Mouse (Mus musculus) liver, embryonic 12.5 days (tissue): ENCODE measurements around the gene B230104I21Rik. TPM values are rescaled to one million over a fixed set of nuclear protein-coding genes. Genes with fewer than 3 reads are reported as not detected.

Source experiments
- ATAC-seq: fragments of 200-750 bp; cut with Nextera tagmentation; 2 replicates; pipeline ENCODE4 v1.8.0; 2017; ENCODE audit warnings: moderate number of reproducible peaks, mild to moderate bottlenecking, moderate library complexity
- H3K27ac ChIP-seq: fragments of 300-500 bp; sonication (generic); 2 replicates; pipeline ENCODE4 v1.5.1; 2016; ENCODE audit warnings: mild to moderate bottlenecking
- H3K27me3 ChIP-seq: fragments of 300-500 bp; sonication (generic); replicated peaks from 2 replicates; pipeline ENCODE4 v1.6.1; 2016; ENCODE audit warnings: mild to moderate bottlenecking, moderate library complexity
- H3K36me3 ChIP-seq: fragments of 300-500 bp; sonication (generic); 2 replicates; pipeline ENCODE4 v1.6.1; 2016; ENCODE audit warnings: mild to moderate bottlenecking, moderate library complexity
- H3K4me1 ChIP-seq: fragments of 300-500 bp; sonication (generic); 2 replicates; pipeline ENCODE4 v1.6.1; 2016
- H3K4me2 ChIP-seq: fragments of 300-500 bp; sonication (generic); 2 replicates; pipeline ENCODE4 v1.6.1; 2016; ENCODE audit warnings: mild to moderate bottlenecking, moderate library complexity
- H3K4me3 ChIP-seq: fragments of 300-500 bp; sonication (generic); 2 replicates; pipeline ENCODE4 v1.5.1; 2016; ENCODE audit warnings: mild to moderate bottlenecking, moderate library complexity
- H3K9ac ChIP-seq: fragments of 300-500 bp; sonication (generic); 2 replicates; pipeline ENCODE4 v1.6.1; 2016; ENCODE audit warnings: mild to moderate bottlenecking, moderate library complexity
- H3K9me3 ChIP-seq: fragments of 300-500 bp; sonication (generic); replicated peaks from 2 replicates; pipeline ENCODE4 v1.6.1; 2016; ENCODE audit warnings: mild to moderate bottlenecking, moderate library complexity
- WGBS: fragments of 180-500 bp; shearing (Covaris S2); methylation state at CpG from one replicate; pipeline ENCODE4 v1.1.7; 2016; ENCODE audit not compliant: insufficient replicate concordance; 5-methylcytosine and 5-hydroxymethylcytosine counted together
- polyA plus RNA-seq: library from polyadenylated mRNA; unstranded; fragments of >200 nt; fragmentation: Nextera tagmentation; extraction: Ambion mirVana; gene quantifications from 2 replicates; pipeline ENCODE4 v1.2.1, GENCODE M21; 2016

Gene B230104I21Rik
- polyA plus RNA-seq, 1 experiment from 2014 or later = not detected

DNA sequence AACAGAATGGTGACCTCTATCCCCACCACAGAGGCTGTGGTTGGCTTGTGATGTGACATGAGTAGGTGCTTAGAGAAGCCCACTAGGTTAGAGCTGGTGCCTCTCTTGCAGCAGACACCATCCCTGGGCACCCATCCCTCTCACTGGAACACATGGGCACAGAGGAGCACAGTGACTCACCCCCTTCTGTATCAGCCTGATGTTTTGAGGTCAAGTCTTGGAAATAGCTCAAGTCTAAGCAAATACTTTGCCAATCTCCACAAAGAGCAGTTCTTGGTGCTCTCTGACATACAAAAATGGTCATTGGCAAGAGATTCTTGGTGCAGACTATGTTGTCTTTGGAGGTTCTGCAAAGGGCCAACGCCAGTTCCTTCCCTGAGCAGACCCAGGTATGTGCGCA lies 42.9 kb downstream of the B230104I21Rik start:
- 68% methylated on average over 2 of the region's 2 CpGs for WGBS
- no peak overlapping the region for H3K4me2 ChIP-seq
- 0 out of 2 replicates have a peak, but pooled peaks cover 4% of the 10 kb centered on the region for H3K4me1 ChIP-seq
- H3K36me3 ChIP-seq = no peaks in the 10 kb centered on the region
- no peak overlapping the region for H3K27ac ChIP-seq
- no peaks in the 10 kb centered on the region for H3K9me3 ChIP-seq
- H3K4me3 ChIP-seq = no peak overlapping the region
- no peaks in the 10 kb centered on the region for H3K27me3 ChIP-seq
- no peak overlapping the region for H3K9ac ChIP-seq
- ATAC-seq = no peak

DNA sequence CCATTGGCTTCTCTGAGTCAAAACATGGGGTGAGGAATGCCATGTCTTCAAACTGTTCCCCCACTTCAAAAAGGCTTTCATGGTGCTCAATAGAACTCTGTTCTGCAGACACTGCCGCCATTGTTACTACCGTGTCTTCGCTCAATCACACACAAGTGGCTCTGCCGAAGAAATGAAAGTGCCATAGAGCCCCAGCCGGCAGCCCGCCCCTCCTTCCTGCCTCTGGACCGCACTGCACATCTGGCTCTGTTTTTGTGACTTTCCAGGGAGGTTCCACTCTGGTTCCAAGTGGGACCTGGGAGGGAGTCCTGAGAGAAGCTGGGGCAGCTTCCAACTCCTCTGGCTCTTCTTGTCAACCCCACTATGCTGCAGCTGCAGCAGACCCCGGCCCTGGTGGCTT lies 49.3 kb downstream of the B230104I21Rik start:
- Histone ChIP-seq H3K9ac (no peak overlapping the region), H3K27ac (no peak overlapping the region), H3K4me1 (no peaks in the 10 kb centered on the region; the same call in 1 of the 2 replicates), H3K36me3 (no peaks in the 10 kb centered on the region), H3K4me2 (no peak overlapping the region), H3K9me3 (no peaks in the 10 kb centered on the region), H3K4me3 (no peak overlapping the region), H3K27me3 (no peaks in the 10 kb centered on the region; the same call in 1 of the 2 replicates)
- 67% methylated on average over 8 of the region's 8 CpGs for WGBS
- ATAC-seq = no peak

DNA sequence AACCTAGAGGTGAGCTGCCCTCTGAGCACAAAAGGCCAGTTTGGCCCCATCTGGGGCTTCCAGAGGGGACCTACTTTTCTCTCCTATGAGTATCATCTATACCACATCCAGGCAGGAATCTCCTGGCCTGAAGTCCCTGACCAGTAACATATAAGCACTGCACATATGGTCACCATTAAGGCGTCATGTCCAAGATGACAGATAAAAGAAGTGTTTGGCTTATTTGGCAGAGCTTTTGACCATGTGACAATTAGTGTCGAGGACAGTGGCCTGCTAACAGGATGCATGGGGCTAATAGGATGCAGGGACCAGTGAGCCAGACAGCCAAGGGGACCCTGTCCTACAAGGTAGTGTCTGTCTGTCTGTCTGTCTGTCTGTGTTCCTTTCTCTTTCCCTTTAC lies 50.0 kb downstream of the B230104I21Rik start:
- Histone ChIP-seq H3K27ac (no peak overlapping the region), H3K36me3 (no peaks in the 10 kb centered on the region), H3K9me3 (no peaks in the 10 kb centered on the region), H3K27me3 (no peaks in the 10 kb centered on the region; the same call in 1 of the 2 replicates), H3K4me3 (no peak overlapping the region), H3K9ac (no peak overlapping the region), H3K4me2 (no peak overlapping the region), H3K4me1 (no peaks in the 10 kb centered on the region; the same call in 1 of the 2 replicates)
- ATAC-seq = no peak
- 63% methylated on average over 2 of the region's 2 CpGs for WGBS

DNA sequence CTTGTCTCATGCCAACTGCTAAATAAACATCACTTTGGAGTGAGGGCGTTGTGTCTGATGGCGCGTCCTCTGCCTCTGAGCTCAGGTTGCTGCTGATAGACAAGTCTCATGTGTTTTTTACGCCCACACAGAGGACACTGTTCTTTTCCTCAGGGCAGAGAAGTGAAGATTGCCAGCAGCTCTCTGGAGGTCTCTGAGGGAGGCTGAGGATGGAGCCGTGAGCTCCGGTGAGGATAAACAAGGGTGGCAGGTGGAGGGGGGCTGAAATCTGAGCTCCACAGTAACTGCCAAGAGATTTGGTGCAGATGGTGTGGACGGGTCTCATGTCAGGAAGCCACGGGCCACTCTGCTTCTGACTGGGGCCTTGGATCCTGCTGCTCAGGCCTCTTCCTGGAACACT lies 50.9 kb downstream of the B230104I21Rik start:
- no peaks in the 10 kb centered on the region for H3K36me3 ChIP-seq
- WGBS = 57% methylated on average over 8 of the region's 8 CpGs
- H3K9me3 ChIP-seq = no peaks in the 10 kb centered on the region
- H3K4me1 ChIP-seq = no peaks in the 10 kb centered on the region; the same call in 1 of the 2 replicates
- no peak overlapping the region for H3K27ac ChIP-seq
- H3K4me3 ChIP-seq = no peak overlapping the region
- ATAC-seq = no peak
- H3K9ac ChIP-seq = no peak overlapping the region
- no peak overlapping the region for H3K4me2 ChIP-seq
- H3K27me3 ChIP-seq = no peaks in the 10 kb centered on the region; the same call in 1 of the 2 replicates

GRCm38 (mm10) chr4:154389641-154390040 lies 53.7 kb downstream of the B230104I21Rik start:
- Histone ChIP-seq H3K9ac (no peak overlapping the region), H3K4me3 (no peak overlapping the region), H3K27me3 (peaks cover 4% of the 10 kb centered on the region; the same call in 1 of the 2 replicates), H3K9me3 (no peaks in the 10 kb centered on the region), H3K36me3 (no peaks in the 10 kb centered on the region), H3K27ac (no peak overlapping the region), H3K4me1 (peaks cover 11% of the 10 kb centered on the region; the same call in 1 of the 2 replicates), H3K4me2 (no peak overlapping the region)
- 58% methylated on average over 2 of the region's 2 CpGs for WGBS
- ATAC-seq = no peak

DNA sequence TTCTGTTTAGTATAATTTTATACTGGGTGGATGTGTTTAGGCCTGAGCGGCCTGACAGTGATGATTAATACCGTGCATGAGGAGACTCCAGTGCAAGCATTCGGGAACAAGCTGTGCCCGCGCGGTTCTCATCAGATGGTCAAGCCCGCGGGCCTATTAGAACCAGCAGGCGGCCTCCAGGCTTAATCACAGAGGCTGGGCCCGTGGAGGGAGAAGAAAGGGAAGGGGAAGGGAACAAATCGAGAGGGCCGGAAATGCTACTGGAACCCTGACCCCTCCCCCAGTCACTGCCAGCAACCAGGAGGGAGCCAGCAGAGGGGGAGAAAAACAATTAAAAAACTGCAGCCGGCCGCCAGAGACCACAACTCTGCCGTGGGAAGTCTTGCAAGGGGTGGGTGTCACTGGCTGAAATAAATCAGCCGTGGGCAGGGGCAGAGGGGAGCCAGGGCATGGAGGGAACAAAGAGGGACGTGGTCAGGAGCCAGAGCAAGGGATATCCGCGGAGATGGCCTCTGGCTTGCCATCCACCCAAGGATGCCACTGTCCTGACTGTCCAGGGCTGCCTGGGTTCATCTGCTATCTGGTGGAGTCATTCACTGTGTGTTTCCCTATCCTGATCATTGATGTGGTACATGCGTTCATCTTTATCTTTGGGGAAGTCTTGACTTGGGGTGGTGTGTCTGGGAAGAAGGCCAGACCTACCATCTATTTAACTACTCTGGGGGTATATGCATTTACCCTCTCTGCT lies 54.6 kb downstream of the B230104I21Rik start:
- H3K4me2 ChIP-seq = no peak overlapping the region

GRCm38 (mm10) chr4:154392641-154393040 lies 56.7 kb downstream of the B230104I21Rik start:
- H3K9me3 ChIP-seq = no peaks in the 10 kb centered on the region
- H3K4me3 ChIP-seq = no peak overlapping the region
- no peak overlapping the region for H3K27ac ChIP-seq
- 62% methylated on average over 1 of the region's 1 CpGs for WGBS
- no peak overlapping the region for H3K9ac ChIP-seq
- peaks cover 4% of the 10 kb centered on the region; the same call in 1 of the 2 replicates for H3K27me3 ChIP-seq
- H3K36me3 ChIP-seq = no peaks in the 10 kb centered on the region
- peaks cover 11% of the 10 kb centered on the region; the same call in 1 of the 2 replicates for H3K4me1 ChIP-seq
- H3K4me2 ChIP-seq = no peak overlapping the region
- no peak for ATAC-seq

More for the DNA sequence above, 54.6 kb downstream of the B230104I21Rik start:
- H3K9me3 ChIP-seq = no peaks in the 10 kb centered on the region
- H3K4me3 ChIP-seq = no peak overlapping the region
- peaks cover 4% of the 10 kb centered on the region; the same call in 1 of the 2 replicates for H3K27me3 ChIP-seq
- H3K27ac ChIP-seq = no peak overlapping the region
- WGBS = 11% methylated on average over 20 of the region's 20 CpGs
- no peaks in the 10 kb centered on the region for H3K36me3 ChIP-seq
- H3K9ac ChIP-seq = no peak overlapping the region
- no peak for ATAC-seq
- H3K4me1 ChIP-seq = peaks cover 11% of the 10 kb centered on the region; the same call in 1 of the 2 replicates

DNA sequence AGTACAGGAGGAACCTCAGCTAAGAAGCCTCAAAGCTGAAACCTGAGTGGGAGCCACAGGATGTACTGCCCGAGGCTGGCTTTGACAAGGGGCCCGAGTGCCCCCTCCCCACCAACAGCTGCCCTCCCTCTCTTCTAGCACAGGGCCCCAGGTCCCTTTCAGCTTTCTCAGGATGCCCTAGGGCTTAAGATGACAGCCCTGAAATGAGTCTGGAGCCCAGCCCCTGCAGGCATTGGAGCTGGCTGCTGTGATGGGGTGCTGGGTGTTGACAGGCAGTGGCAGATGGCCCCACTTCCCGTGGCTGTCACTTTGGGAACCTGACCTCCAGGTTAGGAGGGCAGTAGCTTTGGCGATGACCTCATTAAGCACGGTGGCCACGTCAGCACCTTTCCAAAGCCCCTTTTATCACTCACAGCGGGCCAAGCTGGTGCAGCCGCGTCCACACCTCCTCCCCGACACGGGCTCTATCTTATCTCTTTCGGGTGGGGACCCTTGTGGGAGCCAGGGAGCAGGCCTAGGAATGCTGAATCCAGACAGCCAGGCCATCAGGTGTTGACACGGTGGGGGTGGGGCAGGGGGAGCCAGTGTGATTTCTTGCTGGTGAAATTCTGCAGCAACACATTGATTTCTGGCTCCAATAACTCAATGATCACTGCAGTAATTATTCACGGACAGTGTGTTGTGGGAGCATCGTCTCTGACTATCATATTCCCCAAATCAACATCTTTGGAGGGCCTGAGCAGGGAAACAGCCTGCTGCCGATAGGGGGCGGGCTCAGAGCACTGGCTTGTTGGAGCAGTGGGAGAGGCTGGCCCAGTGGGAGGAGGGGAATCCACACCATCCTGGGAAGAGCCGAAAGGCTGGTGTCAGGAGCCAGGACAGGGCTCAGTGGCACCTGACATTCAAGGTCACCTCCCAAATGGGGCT lies 57.5 kb downstream of the B230104I21Rik start:
- WGBS = 17% methylated on average over 18 of the region's 18 CpGs
- Histone ChIP-seq H3K4me3 (no peak overlapping the region), H3K4me2 (no peak overlapping the region), H3K27me3 (peaks cover 4% of the 10 kb centered on the region; the same call in 1 of the 2 replicates), H3K9ac (no peak overlapping the region), H3K27ac (no peak overlapping the region), H3K4me1 (peaks cover 11% of the 10 kb centered on the region; the same call in 1 of the 2 replicates), H3K36me3 (no peaks in the 10 kb centered on the region), H3K9me3 (no peaks in the 10 kb centered on the region)
- peak; percentile 53 for ATAC-seq

GRCm38 (mm10) chr4:154394123-154394722 lies 58.3 kb downstream of the B230104I21Rik start:
- ATAC-seq = no peak; the same call in 1 of the 2 replicates

GRCm38 (mm10) chr4:154396652-154397301 lies 60.9 kb downstream of the B230104I21Rik start:
- H3K27me3 ChIP-seq = 0 out of 2 replicates have a peak, but pooled peaks cover 4% of the 10 kb centered on the region
- H3K4me3 ChIP-seq = no peak overlapping the region
- WGBS = 77% methylated on average over 14 of the region's 14 CpGs
- H3K27ac ChIP-seq = no peak overlapping the region
- H3K4me2 ChIP-seq = no peak overlapping the region
- no peaks in the 10 kb centered on the region for H3K9me3 ChIP-seq
- H3K36me3 ChIP-seq = no peaks in the 10 kb centered on the region
- peaks cover 35% of the 10 kb centered on the region; the same call in 1 of the 2 replicates for H3K4me1 ChIP-seq
- H3K9ac ChIP-seq = no peak overlapping the region
- ATAC-seq = no peak

More at GRCm38 (mm10) chr4:154394123-154394722, 58.3 kb downstream of the B230104I21Rik start:
- WGBS = 48% methylated on average over 7 of the region's 7 CpGs
- no peak overlapping the region for H3K4me2 ChIP-seq
- no peaks in the 10 kb centered on the region for H3K9me3 ChIP-seq
- H3K36me3 ChIP-seq = no peaks in the 10 kb centered on the region
- H3K9ac ChIP-seq = no peak overlapping the region
- peaks cover 4% of the 10 kb centered on the region; the same call in 1 of the 2 replicates for H3K27me3 ChIP-seq
- no peak overlapping the region for H3K27ac ChIP-seq
- no peak overlapping the region for H3K4me3 ChIP-seq
- peaks cover 11% of the 10 kb centered on the region; the same call in 1 of the 2 replicates for H3K4me1 ChIP-seq
